Mouse (Mus musculus): ENCODE data around the gene Sde2.

GRCm38 (mm10) chr1:180812463-180813408 lies 38.2 kb upstream of the Sde2 start:
- TF ChIP-seq POLR2A (IDR thresholded peaks at IDR 0.05; ENCODE audit: insufficient read length, low read depth) (no peak), USF1 (IDR thresholded peaks at IDR 0.05; ENCODE audit: low read depth) (no peak), MYOG (IDR thresholded peaks at IDR 0.05; ENCODE audit: control insufficient read depth in 1 of 3, insufficient read depth in 1 of 3, insufficient read length in 2 of 3, low read depth in 2 of 3) (no peak), CEBPB (IDR thresholded peaks at IDR 0.05; ENCODE audit: insufficient read depth, poor library complexity, severe bottlenecking) (no peak), REST (IDR thresholded peaks at IDR 0.05; ENCODE audit: insufficient read depth, insufficient read length) (no peak), TCF12 (IDR thresholded peaks at IDR 0.05; ENCODE audit: insufficient read depth, poor library complexity, severe bottlenecking) (no peak), MAX (IDR thresholded peaks at IDR 0.05; ENCODE audit: low read depth) (no peak), POLR2AphosphoS2 (IDR thresholded peaks at IDR 0.05; ENCODE audit: insufficient read length, low read depth) (no peak), SRF (IDR thresholded peaks at IDR 0.05; ENCODE audit: control insufficient read depth, insufficient read length, low read depth) (no peak), E2F4 (IDR thresholded peaks at IDR 0.05; ENCODE audit: insufficient read depth) (no peak), MYOD1 (IDR thresholded peaks at IDR 0.05; ENCODE audit: control insufficient read depth in 1 of 3, insufficient read length in 2 of 3, low read depth in 2 of 3) (no peak), TCF3 (IDR thresholded peaks at IDR 0.05; ENCODE audit: insufficient read length, low read depth) (no peak)

Data from myocyte (in vitro differentiated cells).